Mouse (Mus musculus) kidney, postnatal 4 days (tissue): ENCODE measurements around the gene Pram1.

Experiments
- DNase-seq, 2 experiments: peaks; one replicate each; pipeline ENCODE4 v3.0.0; 2021; ENCODE audit warnings: mixed read lengths in 2 of 2

Gene Pram1

GRCm38 (mm10) chr17:33673837-33674236, 36.0 kb downstream of the Pram1 start:
- no peak for DNase-seq

GRCm38 (mm10) chr17:33675452-33675851, 37.6 kb downstream of the Pram1 start:
- peak in 1 of 2 experiments; percentile 19 for DNase-seq

GRCm38 (mm10) chr17:33676086-33676485, 38.2 kb downstream of the Pram1 start:
- DNase-seq = no peak

GRCm38 (mm10) chr17:33678771-33679170, 40.9 kb downstream of the Pram1 start:
- DNase-seq = no peak

- DNase-seq = no peak
Measured at GRCm38 (mm10) chr17:33681767-33682166, 43.9 kb downstream of the Pram1 start.

- DNase-seq = peak; percentile 80 to 87
Measured at GRCm38 (mm10) chr17:33684671-33685231, 46.9 kb downstream of the Pram1 start.

- peak; percentile 100 for DNase-seq
Measured at GRCm38 (mm10) chr17:33685249-33685653, 47.4 kb downstream of the Pram1 start.

- no peak for DNase-seq
Measured at GRCm38 (mm10) chr17:33686760-33687159, 48.9 kb downstream of the Pram1 start, which contains the start of gene Hnrnpm. Hnrnpm (minus strand) TSS chr17:33686860.
